In genomic region chr15:77072556-77073163, GRCm38 (mm10) we compare ENCODE assay signal across 29 mouse cellular contexts. TPM values are rescaled to one million over a fixed set of nuclear protein-coding genes. Genes with fewer than 3 reads are reported as not detected.
DNase-seq lines count a peak whose midpoint lies in the region; ATAC-seq and TF ChIP-seq lines count a peak whose summit lies in the region.
"Had no signal": no experiment of that assay in that cellular context is flagged by ENCODE, and none has a peak within 500 bp of the region (broad histone marks: within the 10 kb centered on the region; RNA-seq: fewer than 3 reads in every experiment).

No protein-coding gene starts in this region.

- no peak overlapping the region for H3K27ac ChIP-seq in liver, adult 2 months (replicated peaks; ENCODE audit: insufficient read depth, low read depth, low read length)
- H3K27ac ChIP-seq in liver, embryonic 12.5 days, result no peak overlapping the region
- no peak overlapping the region for H3K27ac ChIP-seq in intestine, embryonic 15.5 days
- H3K27ac ChIP-seq in intestine, postnatal 0 days (ENCODE audit: low read depth, low read length), result no peak overlapping the region
- peak overlapping the region; percentile 28; the same call in 1 of the 2 replicates for H3K27ac ChIP-seq in stomach, embryonic 15.5 days
- H3K27ac ChIP-seq: embryonic facial prominence, embryonic 10.5 days; embryonic facial prominence, embryonic 15.5 days; heart, adult 2 months; hindbrain, embryonic 14.5 days; liver, embryonic 13.5 days; neural tube, embryonic 15.5 days had no signal

- H3K27me3 ChIP-seq in liver, adult 2 months (ENCODE audit: control insufficient read depth, insufficient read depth, low read length), result no peaks in the 10 kb centered on the region
- H3K27me3 ChIP-seq in liver, embryonic 12.5 days (replicated peaks), result peaks cover 17% of the 10 kb centered on the region
- no peaks in the 10 kb centered on the region for H3K27me3 ChIP-seq in intestine, embryonic 15.5 days (replicated peaks)
- H3K27me3 ChIP-seq in intestine, postnatal 0 days (replicated peaks; ENCODE audit: control insufficient read depth, insufficient read depth, low read length), result no peaks in the 10 kb centered on the region
- H3K27me3 ChIP-seq in stomach, embryonic 15.5 days (replicated peaks), result no peaks in the 10 kb centered on the region
- H3K27me3 ChIP-seq: embryonic facial prominence, embryonic 15.5 days; heart, embryonic 12.5 days; midbrain, embryonic 13.5 days; neural tube, embryonic 15.5 days had no signal

- intact Hi-C loops in heart, postnatal 36 days (cut with DNase I), result no loop called here

- no peak overlapping the region for H3K4me3 ChIP-seq in liver, adult 2 months (ENCODE audit: insufficient read depth, low read depth, low read length)
- H3K4me3 ChIP-seq in liver, embryonic 12.5 days, result no peak overlapping the region
- no peak overlapping the region for H3K4me3 ChIP-seq in intestine, embryonic 15.5 days (replicated peaks)
- no peak overlapping the region for H3K4me3 ChIP-seq in intestine, postnatal 0 days (ENCODE audit: low read depth, low read length)
- no peak overlapping the region for H3K4me3 ChIP-seq in stomach, embryonic 15.5 days (replicated peaks)
- H3K4me3 ChIP-seq: embryonic facial prominence, embryonic 10.5 days; embryonic facial prominence, embryonic 15.5 days; heart, adult 2 months; heart, embryonic 12.5 days; liver, embryonic 13.5 days; midbrain, embryonic 13.5 days; neural tube, embryonic 15.5 days had no signal

- ATAC-seq in liver, embryonic 12.5 days, result no peak
- peak; percentile 71; the same call in 1 of the 2 replicates for ATAC-seq in intestine, embryonic 15.5 days
- peak; percentile 71 for ATAC-seq in intestine, postnatal 0 days
- peak; percentile 33 for ATAC-seq in stomach, embryonic 15.5 days (ENCODE audit: insufficient read depth, low FRiP score, low read depth)
- ATAC-seq: forebrain, postnatal 0 days; midbrain, embryonic 13.5 days had no signal

- H3K9me3 ChIP-seq in liver, embryonic 12.5 days (replicated peaks), result no peaks in the 10 kb centered on the region
- H3K9me3 ChIP-seq in intestine, embryonic 15.5 days, result no peaks in the 10 kb centered on the region
- no peaks in the 10 kb centered on the region for H3K9me3 ChIP-seq in intestine, postnatal 0 days (ENCODE audit: control insufficient read depth)
- no peaks in the 10 kb centered on the region for H3K9me3 ChIP-seq in stomach, embryonic 15.5 days
- H3K9me3 ChIP-seq: embryonic facial prominence, embryonic 10.5 days; embryonic facial prominence, embryonic 15.5 days; heart, embryonic 12.5 days; liver, embryonic 13.5 days; midbrain, embryonic 13.5 days; neural tube, embryonic 15.5 days had no signal

- TF ChIP-seq CTCF in liver, adult 2 months (IDR thresholded peaks at IDR 0.05; ENCODE audit: low read depth, low read length), result no peak
- no peak for TF ChIP-seq CTCF in intestine, postnatal 0 days (IDR thresholded peaks at IDR 0.05; ENCODE audit: low read depth)

- DNase-seq in liver, adult 2 months (ENCODE audit: extremely low read depth, low read depth, low spot score), result peak; percentile 56
- no peak for DNase-seq in urinary bladder, postnatal 14 days (ENCODE audit: low spot score)
- no peak for DNase-seq in heart, postnatal 36 days
- DNase-seq: adrenal gland, postnatal 36 days; cerebellum, adult 18-20 months; cerebellum, postnatal 14 days; forebrain, postnatal 0 days; heart, adult 2 months; kidney, adult 2 months; kidney, postnatal 36 days; liver, embryonic 13.5 days; lung, postnatal 36 days; right cerebral cortex, postnatal 25 days had no signal

- H3K4me2 ChIP-seq in liver, embryonic 12.5 days, result no peak overlapping the region
- H3K4me2 ChIP-seq in intestine, embryonic 15.5 days (replicated peaks), result no peak overlapping the region
- no peak overlapping the region for H3K4me2 ChIP-seq in intestine, postnatal 0 days (replicated peaks; ENCODE audit: low read depth)
- no peak overlapping the region for H3K4me2 ChIP-seq in stomach, embryonic 15.5 days
- H3K4me2 ChIP-seq: embryonic facial prominence, embryonic 15.5 days; heart, embryonic 12.5 days; hindbrain, embryonic 14.5 days; liver, embryonic 13.5 days; midbrain, embryonic 13.5 days; neural tube, embryonic 15.5 days had no signal

- no peaks in the 10 kb centered on the region for H3K79me2 ChIP-seq in liver, adult 2 months (ENCODE audit: control insufficient read depth, insufficient read depth, low read length)

- WGBS in liver, adult 2 months, result 43% methylated on average over 4 of the region's 4 CpGs
- 64% methylated on average over 4 of the region's 4 CpGs for WGBS in liver, embryonic 12.5 days (ENCODE audit: insufficient replicate concordance)
- WGBS in intestine, embryonic 15.5 days, result 51% methylated on average over 4 of the region's 4 CpGs
- WGBS in intestine, postnatal 0 days, result 39% methylated on average over 4 of the region's 4 CpGs
- 56% methylated on average over 4 of the region's 4 CpGs for WGBS in stomach, embryonic 15.5 days

- peaks cover 2% of the 10 kb centered on the region for H3K4me1 ChIP-seq in liver, adult 2 months (ENCODE audit: control insufficient read depth, insufficient read depth, low read length)
- no peaks in the 10 kb centered on the region for H3K4me1 ChIP-seq in liver, embryonic 12.5 days
- H3K4me1 ChIP-seq in intestine, embryonic 15.5 days (replicated peaks), result peaks cover 12% of the 10 kb centered on the region; the same call in 1 of the 2 replicates
- peaks cover 9% of the 10 kb centered on the region; the same call in 1 of the 2 replicates for H3K4me1 ChIP-seq in intestine, postnatal 0 days (replicated peaks; ENCODE audit: control insufficient read depth, insufficient read depth, low read length)
- H3K4me1 ChIP-seq in stomach, embryonic 15.5 days, result peaks cover 15% of the 10 kb centered on the region

- no peaks in the 10 kb centered on the region for H3K36me3 ChIP-seq in liver, adult 2 months (ENCODE audit: control insufficient read depth, insufficient read depth, low read length)
- H3K36me3 ChIP-seq in liver, embryonic 12.5 days, result peaks cover 6% of the 10 kb centered on the region
- peaks cover 10% of the 10 kb centered on the region for H3K36me3 ChIP-seq in intestine, embryonic 15.5 days
- H3K36me3 ChIP-seq in intestine, postnatal 0 days (ENCODE audit: control insufficient read depth, insufficient read depth), result peaks cover 11% of the 10 kb centered on the region; the same call in 1 of the 2 replicates
- H3K36me3 ChIP-seq in stomach, embryonic 15.5 days, result peaks cover 10% of the 10 kb centered on the region

- TF ChIP-seq POLR2A in liver, adult 2 months (IDR thresholded peaks at IDR 0.05; ENCODE audit: extremely low read depth, insufficient read depth, low read length), result no peak

- H3K9ac ChIP-seq in liver, adult 2 months (ENCODE audit: low read depth, low read length), result no peak overlapping the region
- no peak overlapping the region for H3K9ac ChIP-seq in liver, embryonic 12.5 days
- no peak overlapping the region for H3K9ac ChIP-seq in intestine, embryonic 15.5 days
- no peak overlapping the region for H3K9ac ChIP-seq in intestine, postnatal 0 days (ENCODE audit: low read depth, low read length)
- H3K9ac ChIP-seq in stomach, embryonic 15.5 days, result no peak overlapping the region
- H3K9ac ChIP-seq: embryonic facial prominence, embryonic 15.5 days; forebrain, postnatal 0 days; heart, embryonic 12.5 days; hindbrain, embryonic 14.5 days; liver, embryonic 13.5 days; midbrain, embryonic 13.5 days; neural tube, embryonic 15.5 days had no signal

RNA-seq across cellular contexts. Expression of gene Mb, which starts 22.2 kb away (rescaled TPM):
- 0.54 and 7.1 TPM in 2 replicates for total RNA-seq in liver, adult 2 months (2014; rRNA removed)
- polyA plus RNA-seq in liver, adult 2 months (2012; rRNA removed), result 0.39 TPM in 1 of 2 replicates, not detected in the other
- 0.17 TPM in 1 of 2 replicates, not detected in the other for polyA plus RNA-seq in liver, embryonic 12.5 days (2016; fragmentation: Nextera tagmentation; extraction: Ambion mirVana)
- polyA plus RNA-seq in intestine, embryonic 15.5 days (2015; fragmentation: Nextera tagmentation; extraction: Ambion mirVana), result 0.24 and 0.44 TPM in 2 replicates
- polyA plus RNA-seq in intestine, postnatal 0 days (2015; fragmentation: Nextera tagmentation; extraction: Ambion mirVana), result 0.16 and 0.24 TPM in 2 replicates
- polyA plus RNA-seq in stomach, embryonic 15.5 days (2015; fragmentation: Nextera tagmentation; extraction: Ambion mirVana), result 1.1 and 1.3 TPM in 2 replicates
- total RNA-seq in heart, postnatal 36 days (2021), result over 10,000 TPM; 17,938 to 18,211 TPM
- total RNA-seq: hematopoietic stem cell, adult 5-6 weeks; left cerebral cortex, postnatal 14 days; megakaryocyte, adult 5-6 weeks had no signal
- polyA plus RNA-seq: midbrain, embryonic 13.5 days had no signal

RNA-seq across cellular contexts. Expression of gene Apol6, which starts 28.1 kb away (rescaled TPM):
- total RNA-seq in liver, adult 2 months (2014; rRNA removed), result 0.07 and 0.37 TPM in 2 replicates
- 0.04 TPM in 1 of 2 replicates, not detected in the other for polyA plus RNA-seq in liver, adult 2 months (2012; rRNA removed)
- 0.14 and 0.25 TPM in 2 replicates for polyA plus RNA-seq in liver, embryonic 12.5 days (2016; fragmentation: Nextera tagmentation; extraction: Ambion mirVana)
- 0.63 and 0.69 TPM in 2 replicates for polyA plus RNA-seq in intestine, embryonic 15.5 days (2015; fragmentation: Nextera tagmentation; extraction: Ambion mirVana)
- polyA plus RNA-seq in intestine, postnatal 0 days (2015; fragmentation: Nextera tagmentation; extraction: Ambion mirVana), result 0.67 and 1.3 TPM in 2 replicates
- polyA plus RNA-seq in stomach, embryonic 15.5 days (2015; fragmentation: Nextera tagmentation; extraction: Ambion mirVana), result not detected in 2 replicates
- total RNA-seq in heart, postnatal 36 days (2021), result 1 to 10 TPM in 1 of 2 experiments, under 1 TPM in 1; 0.41 to 1.5 TPM
- total RNA-seq: hematopoietic stem cell, adult 5-6 weeks; megakaryocyte, adult 5-6 weeks had no signal
- polyA plus RNA-seq: forebrain, postnatal 0 days; hindbrain, embryonic 14.5 days; kidney, embryonic 16.5 days; limb, embryonic 11.5 days; midbrain, embryonic 13.5 days; neural tube, embryonic 15.5 days; thymus, postnatal 0 days had no signal
